Mouse (Mus musculus) MN1 (cell line): ENCODE data around the gene Cpne5.

ENCODE experiments used
- DNase-seq: peaks from one replicate; pipeline ENCODE4 v3.0.0-alpha.2; 2016; ENCODE audit warnings: low spot score

Gene Cpne5

GRCm38 (mm10) chr17:29168996-29169601, 68.9 kb downstream of the Cpne5 start:
- DNase-seq: no peak

- no peak for DNase-seq
These were observed 69.5 kb downstream of the Cpne5 start for GRCm38 (mm10) chr17:29168438-29168837.

GRCm38 (mm10) chr17:29167371-29167770, 70.6 kb downstream of the Cpne5 start:
- DNase-seq: no peak

- no peak for DNase-seq
These were observed 71.9 kb downstream of the Cpne5 start for GRCm38 (mm10) chr17:29165967-29166578.

GRCm38 (mm10) chr17:29165452-29165851, 72.5 kb downstream of the Cpne5 start:
- no peak for DNase-seq

- DNase-seq: no peak
These were observed 73.4 kb downstream of the Cpne5 start for GRCm38 (mm10) chr17:29164469-29165111.

GRCm38 (mm10) chr17:29162334-29162733, 75.6 kb downstream of the Cpne5 start:
- DNase-seq: no peak

- no peak for DNase-seq
These were observed 78.1 kb downstream of the Cpne5 start for GRCm38 (mm10) chr17:29159743-29160455.

- no peak for DNase-seq
These were observed 78.6 kb downstream of the Cpne5 start for GRCm38 (mm10) chr17:29159320-29159719.

GRCm38 (mm10) chr17:29158899-29159298, 79.1 kb downstream of the Cpne5 start:
- no peak for DNase-seq

- no peak for DNase-seq
These were observed 81.1 kb downstream of the Cpne5 start for GRCm38 (mm10) chr17:29156866-29157265.

GRCm38 (mm10) chr17:29156396-29156795, 81.6 kb downstream of the Cpne5 start:
- DNase-seq: peak; percentile 79

GRCm38 (mm10) chr17:29155355-29156135, 82.4 kb downstream of the Cpne5 start:
- DNase-seq: no peak

- no peak for DNase-seq
These were observed 83.7 kb downstream of the Cpne5 start for GRCm38 (mm10) chr17:29154247-29154646.

GRCm38 (mm10) chr17:29152547-29152946, 85.4 kb downstream of the Cpne5 start:
- no peak for DNase-seq

- no peak for DNase-seq
These were observed 88.2 kb downstream of the Cpne5 start for GRCm38 (mm10) chr17:29149766-29150165.

GRCm38 (mm10) chr17:29147773-29148172, 90.2 kb downstream of the Cpne5 start:
- DNase-seq: no peak

GRCm38 (mm10) chr17:29147273-29147672, 90.7 kb downstream of the Cpne5 start:
- no peak for DNase-seq

- DNase-seq: no peak
These were observed 92.9 kb downstream of the Cpne5 start for GRCm38 (mm10) chr17:29145101-29145500.

- no peak for DNase-seq
These were observed 94.7 kb downstream of the Cpne5 start for GRCm38 (mm10) chr17:29143266-29143665.

- DNase-seq: no peak
These were observed 96.4 kb downstream of the Cpne5 start for GRCm38 (mm10) chr17:29141577-29141976.

- no peak for DNase-seq
These were observed 100.1 kb downstream of the Cpne5 start for GRCm38 (mm10) chr17:29137906-29138305.
